8 mouse cellular contexts compared by ENCODE assay signal in the genomic region with DNA sequence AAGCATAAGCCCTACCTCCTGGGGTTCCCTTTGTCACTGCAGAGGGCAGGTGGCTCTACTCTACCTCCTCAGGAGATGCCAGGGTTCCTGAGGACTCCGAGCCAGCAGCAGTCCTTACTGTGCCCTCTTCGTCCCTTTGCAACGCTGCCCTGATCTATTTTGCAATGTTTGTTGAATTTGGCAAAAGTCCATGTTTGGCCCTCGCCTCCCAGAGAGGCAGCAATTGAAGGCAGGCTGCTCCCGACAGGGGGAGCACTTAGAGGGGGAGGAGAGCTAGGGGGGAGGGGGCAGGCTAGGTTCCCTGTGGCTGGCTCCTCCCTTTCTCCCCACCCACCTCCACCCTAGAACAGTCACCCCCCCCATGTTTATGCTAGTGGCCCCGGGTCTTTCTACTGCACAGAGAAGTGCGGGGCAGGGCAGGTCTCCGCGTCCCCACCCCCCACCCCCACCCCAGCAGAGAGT. TPM values are rescaled to one million over a fixed set of nuclear protein-coding genes. Genes with fewer than 3 reads are reported as not detected.
DNase-seq lines count a peak whose midpoint lies in the region; ATAC-seq and TF ChIP-seq lines count a peak whose summit lies in the region.

No protein-coding gene starts in this region.

- no peaks in the 10 kb centered on the region for H3K36me3 ChIP-seq in heart, adult 2 months (ENCODE audit: control insufficient read depth, insufficient read depth, low read length)
- H3K36me3 ChIP-seq in kidney, postnatal 0 days (ENCODE audit: insufficient read depth, low read length), result no peaks in the 10 kb centered on the region
- H3K36me3 ChIP-seq in midbrain, embryonic 15.5 days (replicated peaks), result no peaks in the 10 kb centered on the region
- H3K36me3 ChIP-seq in forebrain, embryonic 12.5 days (replicated peaks), result no peaks in the 10 kb centered on the region

- no peaks in the 10 kb centered on the region for H3K9me3 ChIP-seq in kidney, postnatal 0 days (replicated peaks; ENCODE audit: low read length)
- H3K9me3 ChIP-seq in midbrain, embryonic 15.5 days, result no peaks in the 10 kb centered on the region
- no peaks in the 10 kb centered on the region for H3K9me3 ChIP-seq in forebrain, embryonic 12.5 days

- no peak overlapping the region for H3K4me3 ChIP-seq in heart, adult 2 months
- H3K4me3 ChIP-seq in kidney, postnatal 0 days (replicated peaks; ENCODE audit: low read depth, low read length), result no peak overlapping the region
- no peak overlapping the region for H3K4me3 ChIP-seq in midbrain, embryonic 15.5 days
- H3K4me3 ChIP-seq in forebrain, embryonic 12.5 days (replicated peaks), result no peak overlapping the region

- peak; percentile 56 for TF ChIP-seq CTCF in heart, adult 2 months (IDR thresholded peaks at IDR 0.05)
- TF ChIP-seq CTCF in kidney, postnatal 0 days (IDR thresholded peaks at IDR 0.05; ENCODE audit: low read depth), result peak; percentile 60

- H3K4me1 ChIP-seq in heart, adult 2 months (ENCODE audit: control insufficient read depth, insufficient read depth, low read length), result peaks cover 4% of the 10 kb centered on the region
- H3K4me1 ChIP-seq in kidney, postnatal 0 days (replicated peaks; ENCODE audit: insufficient read depth, low read length), result peaks cover 6% of the 10 kb centered on the region; the same call in 1 of the 2 replicates
- no peaks in the 10 kb centered on the region for H3K4me1 ChIP-seq in midbrain, embryonic 15.5 days
- H3K4me1 ChIP-seq in forebrain, embryonic 12.5 days, result peaks cover 4% of the 10 kb centered on the region; the same call in 1 of the 2 replicates

- no peak for TF ChIP-seq POLR2A in heart, adult 2 months (IDR thresholded peaks at IDR 0.05; ENCODE audit: insufficient read depth, low read depth, low read length)

- peak; percentile 48 for ATAC-seq in kidney, postnatal 0 days (replicated peaks; ENCODE audit: low FRiP score, low read depth)
- no peak for ATAC-seq in midbrain, embryonic 15.5 days (replicated peaks)
- ATAC-seq in forebrain, embryonic 12.5 days (ENCODE audit: low FRiP score), result no peak

- DNase-seq in ovary, adult 18-20 months (ENCODE audit: low spot score), result peak; percentile 74
- DNase-seq in ovary, postnatal 10 days (ENCODE audit: low spot score), result no peak
- peak; percentile 63 to 75 for DNase-seq in adrenal gland, postnatal 36 days
- peak; percentile 65 to 69 for DNase-seq in heart, adult 2 months
- DNase-seq in kidney, postnatal 0 days (ENCODE audit: low spot score), result peak; percentile 70
- DNase-seq in lung, postnatal 4 days, result peak; percentile 84 to 87

- H3K9ac ChIP-seq in heart, adult 2 months (ENCODE audit: low read depth, low read length), result no peak overlapping the region
- H3K9ac ChIP-seq in kidney, postnatal 0 days (ENCODE audit: low read depth, low read length), result no peak overlapping the region
- H3K9ac ChIP-seq in midbrain, embryonic 15.5 days, result no peak overlapping the region
- no peak overlapping the region for H3K9ac ChIP-seq in forebrain, embryonic 12.5 days

- H3K27ac ChIP-seq in heart, adult 2 months, result peak overlapping the region; percentile 61
- H3K27ac ChIP-seq in kidney, postnatal 0 days, result no peak overlapping the region
- no peak overlapping the region for H3K27ac ChIP-seq in midbrain, embryonic 15.5 days
- no peak overlapping the region for H3K27ac ChIP-seq in forebrain, embryonic 12.5 days

- 4% methylated on average over 9 of the region's 9 CpGs for WGBS in heart, adult 2 months
- WGBS in kidney, postnatal 0 days, result 6% methylated on average over 9 of the region's 9 CpGs
- 25% methylated on average over 9 of the region's 9 CpGs for WGBS in midbrain, embryonic 15.5 days
- 39% methylated on average over 6 of the region's 9 CpGs for WGBS in forebrain, embryonic 12.5 days

- H3K27me3 ChIP-seq in heart, adult 2 months (ENCODE audit: control insufficient read depth, insufficient read depth, low read length), result no peaks in the 10 kb centered on the region
- H3K27me3 ChIP-seq in kidney, postnatal 0 days (ENCODE audit: insufficient read depth, low read length), result no peaks in the 10 kb centered on the region
- no peaks in the 10 kb centered on the region for H3K27me3 ChIP-seq in midbrain, embryonic 15.5 days (replicated peaks)
- H3K27me3 ChIP-seq in forebrain, embryonic 12.5 days, result no peaks in the 10 kb centered on the region

- H3K79me2 ChIP-seq in heart, adult 2 months (replicated peaks; ENCODE audit: control insufficient read depth, insufficient read depth, low read length), result no peaks in the 10 kb centered on the region

- TF ChIP-seq EP300 in heart, adult 2 months (IDR thresholded peaks at IDR 0.05; ENCODE audit: insufficient read depth, low read depth, low read length), result no peak

- intact Hi-C loops in heart, adult 2 months (cut with DNase I), result no loop called here

- H3K4me2 ChIP-seq in kidney, postnatal 0 days (ENCODE audit: low read length), result no peak overlapping the region
- H3K4me2 ChIP-seq in midbrain, embryonic 15.5 days, result no peak overlapping the region
- no peak overlapping the region for H3K4me2 ChIP-seq in forebrain, embryonic 12.5 days

RNA-seq across cellular contexts. Expression of a gene that starts 2.0 kb away (rescaled TPM):
- 1 to 10 TPM; 4.5 to 5.3 TPM for total RNA-seq in adrenal gland, postnatal 36 days (2021)
- total RNA-seq in heart, adult 2 months (2021), result 1 to 10 TPM; 7.1 to 7.3 TPM
- polyA plus RNA-seq in heart, adult 2 months (2012; rRNA removed), result 4.7 and 7.0 TPM in 2 replicates
- polyA plus RNA-seq in kidney, postnatal 0 days (2015; fragmentation: Nextera tagmentation; extraction: Ambion mirVana), result 0.17 and 0.26 TPM in 2 replicates
- 0.09 TPM in 1 of 2 replicates, not detected in the other for polyA plus RNA-seq in midbrain, embryonic 15.5 days (2015; fragmentation: Nextera tagmentation; extraction: Ambion mirVana)
- not detected in 2 replicates for polyA plus RNA-seq in forebrain, embryonic 12.5 days (2016; fragmentation: Nextera tagmentation; extraction: Ambion mirVana)

RNA-seq across cellular contexts. Expression of a gene that starts 9.3 kb away (rescaled TPM):
- total RNA-seq in adrenal gland, postnatal 36 days (2021), result 1 to 10 TPM; 2.2 to 4.7 TPM
- total RNA-seq in heart, adult 2 months (2021), result 10 to 100 TPM; 14.4 to 15.9 TPM
- polyA plus RNA-seq in heart, adult 2 months (2012; rRNA removed), result 13.6 and 17.7 TPM in 2 replicates
- polyA plus RNA-seq in kidney, postnatal 0 days (2015; fragmentation: Nextera tagmentation; extraction: Ambion mirVana), result 6.6 and 8.1 TPM in 2 replicates
- 0.50 and 0.76 TPM in 2 replicates for polyA plus RNA-seq in midbrain, embryonic 15.5 days (2015; fragmentation: Nextera tagmentation; extraction: Ambion mirVana)
- 0.15 and 0.47 TPM in 2 replicates for polyA plus RNA-seq in forebrain, embryonic 12.5 days (2016; fragmentation: Nextera tagmentation; extraction: Ambion mirVana)

RNA-seq across cellular contexts. Expression of a gene that starts 35.3 kb away (rescaled TPM):
- 1 to 10 TPM in 1 of 2 experiments, under 1 TPM in 1; 0.16 to 2.0 TPM for total RNA-seq in adrenal gland, postnatal 36 days (2021)
- total RNA-seq in heart, adult 2 months (2021), result under 1 TPM; 0.82 to 0.86 TPM
- 0.25 and 0.44 TPM in 2 replicates for polyA plus RNA-seq in heart, adult 2 months (2012; rRNA removed)
- 0.53 and 0.75 TPM in 2 replicates for polyA plus RNA-seq in kidney, postnatal 0 days (2015; fragmentation: Nextera tagmentation; extraction: Ambion mirVana)
- polyA plus RNA-seq in midbrain, embryonic 15.5 days (2015; fragmentation: Nextera tagmentation; extraction: Ambion mirVana), result 1.1 and 1.3 TPM in 2 replicates
- 0.08 and 0.17 TPM in 2 replicates for polyA plus RNA-seq in forebrain, embryonic 12.5 days (2016; fragmentation: Nextera tagmentation; extraction: Ambion mirVana)

RNA-seq across cellular contexts. Expression of a gene that starts 54.8 kb away (rescaled TPM):
- total RNA-seq in adrenal gland, postnatal 36 days (2021), result under 1 TPM in 1 of 2 experiments, not detected in 1; 0.36 TPM
- total RNA-seq in heart, adult 2 months (2021), result not detected
- polyA plus RNA-seq in heart, adult 2 months (2012; rRNA removed), result 0.04 and 0.09 TPM in 2 replicates
- 0.34 and 0.41 TPM in 2 replicates for polyA plus RNA-seq in kidney, postnatal 0 days (2015; fragmentation: Nextera tagmentation; extraction: Ambion mirVana)
- 0.05 TPM in 1 of 2 replicates, not detected in the other for polyA plus RNA-seq in midbrain, embryonic 15.5 days (2015; fragmentation: Nextera tagmentation; extraction: Ambion mirVana)
- polyA plus RNA-seq in forebrain, embryonic 12.5 days (2016; fragmentation: Nextera tagmentation; extraction: Ambion mirVana), result not detected in 2 replicates
